Mouse (Mus musculus) bone marrow, adult 2 months (tissue): ENCODE measurements around the gene Acap2.

Source experiments
- CTCF ChIP-seq: fragments of 200-500 bp; IDR thresholded peaks from 2 replicates; pipeline ENCODE4 v1.5.1; 2011; ENCODE audit warnings: low read length, control low read depth; ENCODE audit not compliant: control insufficient read depth, insufficient read depth
- POLR2A ChIP-seq: fragments of 200-500 bp; IDR thresholded peaks from 2 replicates; pipeline ENCODE4 v1.6.1; 2011; ENCODE audit warnings: low read depth, mild to moderate bottlenecking, control low read depth, low read length, borderline replicate concordance; ENCODE audit not compliant: control insufficient read depth

DNA sequence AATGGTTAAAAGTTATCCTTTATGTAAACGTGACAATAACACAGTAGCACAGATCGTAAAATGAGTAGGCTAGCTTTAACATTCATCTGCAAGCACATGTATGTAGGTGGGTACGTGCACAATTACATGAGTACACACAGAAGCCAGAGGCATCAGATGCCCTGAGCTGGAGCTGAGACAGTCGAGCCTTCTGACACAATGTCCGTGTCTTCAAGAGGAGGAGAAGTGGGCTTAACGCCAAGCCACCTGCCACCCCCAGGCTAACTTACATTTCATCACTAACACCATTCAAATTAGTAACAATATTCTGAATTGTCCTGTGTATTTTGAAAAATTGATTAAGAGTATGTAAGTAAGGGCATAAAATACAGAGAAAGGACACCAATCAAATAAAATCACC, 40.6 kb downstream of the Acap2 start:
- TF ChIP-seq CTCF, result no peak
- TF ChIP-seq POLR2A, result no peak
